In the genomic region with DNA sequence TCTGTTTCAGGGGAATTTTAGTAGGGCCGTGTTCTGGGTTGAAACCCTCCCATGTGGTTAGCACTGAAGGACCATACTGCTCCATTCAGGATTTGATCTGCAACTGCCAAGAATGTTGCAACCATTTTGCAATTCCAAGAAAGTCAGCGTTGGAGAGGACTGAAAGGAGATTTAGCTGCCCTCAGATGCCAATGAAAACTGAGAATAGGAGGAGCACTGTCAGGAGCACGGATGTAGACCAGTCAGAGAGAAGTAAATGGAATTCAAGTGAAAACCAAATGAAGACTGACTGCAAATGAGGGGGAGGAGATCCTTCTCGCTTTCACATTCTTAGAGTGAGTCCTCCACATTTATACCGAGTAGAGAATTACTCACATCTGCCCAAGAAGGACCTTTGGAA, we compare ENCODE assay signal across 21 mouse cellular contexts.
DNase-seq lines count a peak whose midpoint lies in the region; TF ChIP-seq lines count a peak whose summit lies in the region.
"Had no signal": no experiment of that assay in that cellular context is flagged by ENCODE, and none has a peak within 500 bp of the region (broad histone marks: within the 10 kb centered on the region; RNA-seq: fewer than 3 reads in every experiment).

No protein-coding gene starts in this region.

- H3K4me1 ChIP-seq in CH12.LX (ENCODE audit: control insufficient read depth in 1 of 2, insufficient read depth in 2 of 2) = peaks cover 27 to 87% of the 10 kb centered on the region in 2 experiments
- H3K4me1 ChIP-seq: embryonic facial prominence, embryonic 10.5 days; embryonic facial prominence, embryonic 12.5 days; forebrain, embryonic 13.5 days; forebrain, embryonic 15.5 days had no signal

- H3K4me3 ChIP-seq in left cerebral cortex, adult 2 months = no peak overlapping the region
- H3K4me3 ChIP-seq in CH12.LX (replicated peaks in 1 of 3; ENCODE audit: low read depth in 2 of 3, low read length in 2 of 3, poor library complexity in 1 of 3) (no peak overlapping the region), myocyte (no peak overlapping the region)
- H3K4me3 ChIP-seq: embryonic facial prominence, embryonic 10.5 days; embryonic facial prominence, embryonic 12.5 days; forebrain, embryonic 13.5 days; forebrain, embryonic 15.5 days had no signal

- in situ Hi-C loops in CH12.LX (cut with MboI; ENCODE audit: low pct_ligation_motif_present, low pct_unique_long_range_greater_than_20kb, low sequenced_read_pairs) = no loop called here

- H3K4me2 ChIP-seq in CH12.LX (ENCODE audit: insufficient read depth, low read depth, poor library complexity, severe bottlenecking) = peak overlapping the region; percentile 34
- H3K4me2 ChIP-seq in myocyte (ENCODE audit: low read depth) = peak overlapping the region; percentile 18
- H3K4me2 ChIP-seq: embryonic facial prominence, embryonic 12.5 days; forebrain, embryonic 13.5 days; forebrain, embryonic 15.5 days had no signal

- no peak for TF ChIP-seq RAD21 in CH12.LX (IDR thresholded peaks at IDR 0.05; ENCODE audit: low read depth, low read length)

- intact Hi-C loops in left cerebral cortex, adult 2 months (cut with DNase I) = loop anchor here (2.0 kb wide), 1 partner anchor 69 kb away; no protein-coding TSS in a partner anchor
- intact Hi-C loops in left cerebral cortex, postnatal 4 days (cut with DNase I) = no loop called here

- H3K9ac ChIP-seq in CH12.LX (ENCODE audit: insufficient read depth, low read depth) = peak overlapping the region; percentile 41; the same call in 1 of the 2 replicates
- H3K9ac ChIP-seq: embryonic facial prominence, embryonic 12.5 days; forebrain, embryonic 13.5 days; forebrain, embryonic 15.5 days; forebrain, postnatal 0 days had no signal

- no peaks in the 10 kb centered on the region for H3K9me3 ChIP-seq in CH12.LX (replicated peaks; ENCODE audit: low read length)
- H3K9me3 ChIP-seq: embryonic facial prominence, embryonic 10.5 days; embryonic facial prominence, embryonic 12.5 days; forebrain, embryonic 13.5 days; forebrain, embryonic 15.5 days had no signal

- H3K27ac ChIP-seq in left cerebral cortex, adult 2 months = 0 out of 2 replicates have a peak overlapping the region, but pooled peaks have one; percentile 1
- peak overlapping the region; percentile 53; the same call in 1 of the 2 replicates for H3K27ac ChIP-seq in CH12.LX (ENCODE audit: insufficient read depth, low read depth)
- H3K27ac ChIP-seq: embryonic facial prominence, embryonic 10.5 days; embryonic facial prominence, embryonic 12.5 days; forebrain, embryonic 13.5 days; forebrain, embryonic 15.5 days had no signal

- TF ChIP-seq CTCF in left cerebral cortex, adult 2 months (IDR thresholded peaks at IDR 0.05) = no peak
- TF ChIP-seq CTCF in CH12.LX (conservative IDR thresholded peaks at IDR 0.05 in 1 of 2, IDR thresholded peaks at IDR 0.05 in 1 of 2; ENCODE audit: low read depth in 2 of 2, low read length in 2 of 2) = no peak

- TF ChIP-seq POLR2A in CH12.LX (IDR thresholded peaks at IDR 0.05; ENCODE audit: low read depth, low read length) (no peak), myocyte (IDR thresholded peaks at IDR 0.05; ENCODE audit: insufficient read length, low read depth) (no peak)

- dilution Hi-C loops in CH12.LX (cut with MboI; ENCODE audit: extremely low pct_ligation_motif_present, extremely low pct_unique_long_range_greater_than_20kb, low sequenced_read_pairs) = no loop called here

- no peak; the same call in 1 of the 2 replicates for TF ChIP-seq EP300 in CH12.LX (IDR thresholded peaks at IDR 0.05; ENCODE audit: low read length)

- H3ac ChIP-seq in myocyte (ENCODE audit: control insufficient read depth, insufficient read length) = no peak overlapping the region

- peak; percentile 7 for DNase-seq in adrenal gland, adult 2 months
- DNase-seq in adrenal gland, postnatal 36 days = no peak
- no peak for DNase-seq in left cerebral cortex, adult 2 months (ENCODE audit: extremely low spot score in 1 of 2, low spot score in 2 of 2)
- DNase-seq in left cerebral cortex, postnatal 4 days = no peak
- no peak for DNase-seq in CH12.LX (ENCODE audit: extremely low read depth)
- no peak for DNase-seq in cerebellum, adult 8-10 months
- DNase-seq: adrenal gland, postnatal 10 days; adrenal gland, postnatal 25 days; B cell, adult 2 months; cerebellum, adult 11-12 months; cerebellum, adult 2 months; cerebellum, adult 9-11 months; cerebellum, postnatal 14 days; cerebellum, postnatal 36 days; embryo, embryonic 11 days; forebrain, postnatal 0 days had no signal

- H3K36me3 ChIP-seq in CH12.LX (replicated peaks in 1 of 2; ENCODE audit: control insufficient read depth in 1 of 2, insufficient read depth in 1 of 2, low read length in 1 of 2) (peaks cover 15 to 72% of the 10 kb centered on the region in 2 experiments), myocyte (ENCODE audit: control insufficient read depth, insufficient read depth) (no peaks in the 10 kb centered on the region)
- H3K36me3 ChIP-seq: embryonic facial prominence, embryonic 10.5 days; embryonic facial prominence, embryonic 12.5 days; forebrain, embryonic 15.5 days had no signal

- H3K27me3 ChIP-seq in CH12.LX (replicated peaks) (no peaks in the 10 kb centered on the region), myocyte (ENCODE audit: control insufficient read depth, insufficient read depth, insufficient read length) (no peaks in the 10 kb centered on the region)
- H3K27me3 ChIP-seq: embryonic facial prominence, embryonic 12.5 days; forebrain, embryonic 13.5 days; forebrain, embryonic 15.5 days had no signal

- H3K79me2 ChIP-seq in CH12.LX (replicated peaks; ENCODE audit: control insufficient read depth, extremely low read depth, insufficient read depth, poor library complexity, severe bottlenecking) = peaks cover 88% of the 10 kb centered on the region
- no peaks in the 10 kb centered on the region for H3K79me2 ChIP-seq in myocyte (ENCODE audit: control insufficient read depth, insufficient read depth)

TF ChIP-seq in CH12.LX, 34 proteins besides CTCF, POLR2A, EP300 and RAD21:
- TF ChIP-seq MAZ (IDR thresholded peaks at IDR 0.05; ENCODE audit: low read depth, low read length) = no peak
- TF ChIP-seq NRF1 (IDR thresholded peaks at IDR 0.05; ENCODE audit: low read depth, low read length) = no peak
- no peak for TF ChIP-seq ZKSCAN1 (IDR thresholded peaks at IDR 0.05; ENCODE audit: borderline replicate concordance, low read depth, low read length)
- no peak for TF ChIP-seq ELF1 (IDR thresholded peaks at IDR 0.05; ENCODE audit: low read depth, low read length)
- TF ChIP-seq CHD1 (IDR thresholded peaks at IDR 0.05; ENCODE audit: low read depth, low read length) = peak; percentile 63; the same call in 1 of the 2 replicates
- no peak for TF ChIP-seq TCF12 (IDR thresholded peaks at IDR 0.05; ENCODE audit: low read depth, low read length)
- no peak for TF ChIP-seq IRF4 (IDR thresholded peaks at IDR 0.05; ENCODE audit: low read depth, low read length)
- no peak for TF ChIP-seq ETS1 (conservative IDR thresholded peaks at IDR 0.05; ENCODE audit: low read depth, low read length)
- TF ChIP-seq POLR2AphosphoS2 (IDR thresholded peaks at IDR 0.05; ENCODE audit: low read depth, low read length) = no peak
- peak; percentile 55; the same call in 1 of the 2 replicates for TF ChIP-seq SIN3A (IDR thresholded peaks at IDR 0.05; ENCODE audit: low read length)
- TF ChIP-seq NELFE (IDR thresholded peaks at IDR 0.05; ENCODE audit: low read depth, low read length) = no peak
- TF ChIP-seq MAFK (IDR thresholded peaks at IDR 0.05; ENCODE audit: insufficient replicate concordance, low read length) = no peak
- no peak for TF ChIP-seq ZC3H11A (IDR thresholded peaks at IDR 0.05; ENCODE audit: low read depth, low read length)
- TF ChIP-seq KAT2A (IDR thresholded peaks at IDR 0.05; ENCODE audit: insufficient replicate concordance, low read length) = 0 out of 2 replicates have a peak, but pooled peaks have one; percentile 35

TF ChIP-seq in myocyte, 11 proteins besides CTCF, POLR2A, EP300 and RAD21:
- TF ChIP-seq SRF (IDR thresholded peaks at IDR 0.05; ENCODE audit: control insufficient read depth, insufficient read length, low read depth) (no peak), CEBPB (IDR thresholded peaks at IDR 0.05; ENCODE audit: insufficient read depth, poor library complexity, severe bottlenecking) (peak; percentile 74), TCF12 (IDR thresholded peaks at IDR 0.05; ENCODE audit: insufficient read depth, poor library complexity, severe bottlenecking) (no peak), MAX (IDR thresholded peaks at IDR 0.05; ENCODE audit: low read depth) (no peak), POLR2AphosphoS2 (IDR thresholded peaks at IDR 0.05; ENCODE audit: insufficient read length, low read depth) (no peak), USF1 (IDR thresholded peaks at IDR 0.05; ENCODE audit: low read depth) (no peak), MYOG (IDR thresholded peaks at IDR 0.05; ENCODE audit: control insufficient read depth in 1 of 3, insufficient read depth in 1 of 3, insufficient read length in 2 of 3, low read depth in 2 of 3) (no peak)
